Mouse (Mus musculus) MEL-GATA-1-ER (cell line): ENCODE measurements around the gene Nav2.

Experiments
- DNase-seq: peaks from one replicate; pipeline ENCODE4 v3.0.0-alpha.2; 2012; ENCODE audit warnings: low read depth; ENCODE audit errors: extremely low read depth

Nav2 gene

DNA sequence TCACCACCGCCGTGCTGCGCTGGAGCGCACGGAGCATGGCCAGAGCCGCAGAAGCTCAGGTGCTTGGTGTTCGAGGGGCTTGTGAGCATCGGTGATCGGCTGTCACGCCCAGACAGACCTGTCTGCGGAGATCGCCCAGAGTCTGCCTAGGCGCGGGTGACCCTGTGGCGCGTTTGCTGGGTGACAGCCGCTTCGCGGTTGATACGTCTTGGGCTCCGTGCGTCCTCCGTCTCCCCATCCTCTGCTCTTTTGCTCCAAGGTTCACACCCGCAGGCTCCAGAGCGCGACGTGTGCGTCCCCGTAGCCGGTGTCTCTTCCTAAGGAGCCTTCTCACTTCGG, 337.7 kb downstream of the Nav2 start:
- no peak for DNase-seq

DNA sequence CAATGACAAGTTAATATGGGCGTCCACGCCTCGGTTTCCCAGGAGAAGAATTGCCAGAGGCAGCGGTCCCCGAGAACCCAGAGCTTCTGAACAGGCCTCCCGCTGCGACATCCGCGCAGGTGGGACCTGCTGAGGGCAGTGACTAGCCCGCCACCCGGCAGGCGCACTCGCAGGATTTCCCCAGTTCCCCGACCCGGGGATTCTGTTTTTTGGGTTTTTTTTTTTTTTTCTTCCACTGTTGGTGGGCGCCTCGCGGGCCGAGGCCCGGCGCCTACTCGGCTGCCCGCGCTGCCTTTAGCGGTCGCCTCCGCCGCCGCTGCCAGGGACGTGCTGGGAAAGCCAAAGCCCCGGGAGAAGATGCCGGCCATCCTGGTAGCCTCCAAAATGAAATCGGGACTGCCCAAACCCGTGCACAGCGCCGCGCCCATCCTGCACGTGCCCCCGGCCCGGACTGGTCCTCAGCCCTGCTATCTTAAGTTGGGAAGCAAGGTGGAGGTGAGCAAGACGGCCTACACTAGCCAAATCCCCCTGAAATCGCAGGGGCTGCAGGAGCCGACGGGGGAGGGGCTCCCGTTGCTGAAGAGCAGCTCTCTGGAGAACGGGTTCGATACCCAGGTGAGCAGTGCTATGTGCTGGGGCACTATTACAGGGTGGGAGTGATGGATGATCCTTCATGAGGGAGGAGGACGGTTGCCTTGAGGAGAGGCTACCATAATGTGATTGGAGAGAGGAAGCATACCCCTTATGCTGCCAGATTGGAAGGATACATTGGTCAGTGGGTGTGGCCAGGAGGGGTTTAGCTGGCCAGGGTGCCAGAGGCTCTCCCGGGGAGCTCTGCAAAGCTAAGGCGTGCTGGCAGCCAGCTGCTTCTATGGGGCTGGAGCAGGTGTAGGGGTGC, 338.3 kb downstream of the Nav2 start:
- no peak for DNase-seq

DNA sequence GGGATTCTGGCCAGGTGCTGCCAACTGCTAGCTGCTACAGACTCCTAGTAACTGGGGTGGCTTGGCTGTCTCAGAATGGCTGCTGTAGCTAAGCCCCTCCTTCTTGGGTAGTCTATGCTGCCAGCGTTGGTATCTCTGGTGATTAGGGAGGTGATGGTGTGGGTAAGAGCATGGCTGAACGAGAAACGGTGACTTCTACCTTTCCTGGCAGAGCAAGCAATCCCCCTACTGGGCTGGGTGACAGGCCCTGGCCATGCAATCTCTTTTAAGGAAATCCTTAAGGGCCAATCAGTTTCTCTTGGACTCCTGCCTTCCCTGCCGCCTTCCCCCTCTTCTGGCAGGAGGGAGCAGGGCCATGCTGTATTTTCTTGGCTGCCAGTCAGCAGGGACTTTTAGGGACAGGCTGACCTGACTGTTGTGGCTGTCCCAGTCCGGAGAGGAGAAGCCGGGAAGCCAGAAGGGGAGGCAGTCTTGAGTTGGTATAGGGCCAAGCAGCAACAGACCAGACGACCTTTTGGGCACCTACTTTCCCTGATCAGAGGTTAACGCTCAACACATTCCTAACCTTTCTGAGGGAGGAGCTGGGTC, 339.3 kb downstream of the Nav2 start:
- DNase-seq = no peak

DNA sequence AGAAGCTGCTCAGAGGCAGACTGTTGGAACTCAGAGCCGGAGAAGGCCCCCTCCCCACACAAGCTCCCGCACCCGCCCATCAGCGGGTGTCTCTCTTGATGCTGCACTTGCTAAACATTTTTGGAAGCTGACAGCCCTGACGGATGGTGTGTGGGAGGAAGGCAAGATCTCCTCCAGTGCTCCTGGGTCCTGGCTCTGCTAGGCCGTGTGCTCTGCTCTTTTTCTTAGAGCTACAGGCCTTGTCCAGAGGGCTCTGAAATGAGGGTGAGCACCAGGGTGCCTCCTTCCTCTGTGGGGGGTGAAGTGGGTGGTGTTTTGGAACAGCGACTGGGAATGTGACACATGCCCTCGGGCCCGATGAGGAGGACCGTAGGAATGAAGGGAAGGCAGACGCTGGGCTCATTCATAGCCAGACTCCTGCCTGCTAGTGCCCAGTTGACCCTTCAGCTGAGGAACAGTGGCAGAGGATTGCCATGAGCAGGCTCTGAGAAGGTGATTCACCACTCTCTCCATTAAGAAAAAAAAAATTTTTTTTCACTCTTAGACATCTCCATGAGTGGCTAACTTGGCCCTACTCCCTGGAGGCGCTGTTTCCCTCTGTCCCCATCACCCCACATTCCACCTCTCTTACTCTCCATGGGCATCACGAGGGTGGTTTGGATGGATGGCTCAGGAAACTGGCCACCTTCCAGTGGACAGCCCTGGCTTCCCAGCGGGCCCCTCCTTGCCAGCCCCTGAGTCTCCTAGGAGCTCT, 340.0 kb downstream of the Nav2 start:
- no peak for DNase-seq

DNA sequence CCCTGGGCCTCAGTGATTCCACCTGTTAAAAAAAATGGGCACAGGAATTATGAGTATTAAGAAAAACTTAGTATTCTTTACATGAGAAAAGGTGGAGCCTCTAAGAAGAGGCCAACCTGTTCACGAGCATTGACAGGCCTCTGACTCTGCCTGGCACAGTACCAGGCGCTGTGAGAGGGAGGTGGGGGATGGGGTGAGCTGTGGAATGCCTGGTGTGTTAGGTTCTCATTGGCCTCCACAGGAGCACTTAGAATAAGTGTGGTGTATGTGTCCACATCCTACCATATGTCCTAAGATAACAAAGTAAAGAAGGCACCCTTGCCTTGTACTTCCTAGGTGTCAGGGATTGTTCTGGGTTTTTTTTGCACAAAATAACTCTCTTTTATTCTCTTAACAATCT, 340.9 kb downstream of the Nav2 start:
- no peak for DNase-seq

DNA sequence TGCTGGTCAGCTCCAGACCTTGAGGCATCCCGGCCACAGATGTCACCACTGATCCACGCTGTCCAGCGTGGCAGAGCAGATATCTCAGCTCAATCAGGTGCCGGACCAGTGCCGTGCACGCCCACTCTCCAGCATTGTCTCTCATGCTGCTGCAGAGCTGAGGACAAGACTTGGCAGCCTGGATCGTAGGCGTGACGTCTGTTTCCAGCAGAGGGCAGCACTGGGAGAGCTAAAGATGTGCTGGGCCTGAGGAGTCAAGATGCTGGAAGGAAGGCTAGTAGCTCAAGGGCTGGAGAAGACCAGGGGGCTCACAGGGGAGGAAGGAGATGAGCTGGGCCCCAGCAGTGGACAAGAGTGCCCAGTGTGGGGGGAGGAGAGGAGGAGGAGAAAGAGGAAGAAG, 341.5 kb downstream of the Nav2 start:
- DNase-seq = no peak

DNA sequence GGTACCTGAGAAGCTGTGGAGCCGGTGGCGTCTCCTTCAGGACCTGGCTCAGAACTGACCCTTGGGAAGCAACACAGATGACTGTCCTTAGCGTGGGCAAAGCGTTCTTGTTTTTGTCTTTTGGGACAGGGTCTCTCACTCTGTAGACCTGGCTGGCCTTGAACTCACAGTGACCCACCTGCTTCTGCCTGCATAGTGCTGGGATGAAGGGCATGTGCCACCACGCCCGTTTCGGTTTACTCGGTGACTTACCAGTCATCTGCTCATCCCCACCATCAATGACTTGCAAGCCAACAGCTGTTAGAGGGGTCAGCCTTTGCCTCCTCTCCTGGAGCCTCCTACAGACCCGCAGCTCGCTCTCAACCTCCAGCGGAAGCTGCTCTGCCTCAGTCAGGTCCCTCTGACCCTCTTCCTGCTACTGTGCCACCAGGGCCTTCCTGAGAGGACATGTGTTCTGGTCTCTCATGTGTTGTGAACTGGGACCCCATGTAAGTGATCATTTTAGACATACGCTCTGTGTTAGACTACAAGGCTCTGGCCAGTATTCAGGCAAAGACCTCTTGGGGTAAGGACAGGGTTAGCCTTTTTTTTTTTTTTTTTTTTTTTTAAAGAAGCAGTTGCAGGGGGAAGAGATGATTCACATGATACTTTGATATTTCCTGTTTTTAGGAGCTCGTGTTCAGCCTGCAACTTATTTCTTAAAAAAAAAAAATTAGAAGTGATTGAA, 342.2 kb downstream of the Nav2 start:
- DNase-seq = no peak

DNA sequence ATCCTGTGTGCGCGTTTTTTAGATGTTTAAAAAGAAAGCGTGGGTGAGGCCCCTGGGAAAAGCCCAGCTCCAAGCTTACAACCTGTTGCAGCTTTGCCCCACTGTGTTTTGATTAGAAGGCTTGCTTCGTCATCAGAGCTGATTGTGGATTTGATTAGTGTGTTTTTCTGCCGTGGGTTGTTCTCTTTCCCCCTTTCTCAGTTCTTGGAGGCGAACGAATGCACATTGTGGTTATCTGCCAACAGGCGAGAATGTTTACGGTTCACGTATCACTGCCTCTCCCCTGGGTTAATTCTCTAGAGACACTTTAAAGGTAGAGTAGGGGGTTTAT, 342.8 kb downstream of the Nav2 start:
- no peak for DNase-seq

DNA sequence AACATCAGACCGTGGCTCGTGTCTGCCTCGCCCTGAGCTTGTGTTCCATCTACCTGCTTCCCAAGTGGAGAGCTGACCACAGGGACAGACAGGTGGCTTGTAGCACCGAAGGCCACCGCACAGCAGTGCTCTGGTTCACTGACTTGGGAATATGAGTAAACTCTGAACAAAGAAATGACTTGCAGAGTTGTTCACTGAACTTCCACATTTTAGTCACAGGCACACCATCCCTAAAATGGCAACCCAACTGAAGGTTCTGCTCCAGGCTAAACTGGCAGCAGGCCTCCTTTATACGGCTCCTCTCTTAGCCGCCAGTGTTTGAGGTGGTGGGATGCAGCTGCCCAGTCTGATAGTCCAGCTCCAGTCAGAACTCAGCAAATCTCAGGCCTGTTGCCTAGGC, 343.9 kb downstream of the Nav2 start:
- no peak for DNase-seq

DNA sequence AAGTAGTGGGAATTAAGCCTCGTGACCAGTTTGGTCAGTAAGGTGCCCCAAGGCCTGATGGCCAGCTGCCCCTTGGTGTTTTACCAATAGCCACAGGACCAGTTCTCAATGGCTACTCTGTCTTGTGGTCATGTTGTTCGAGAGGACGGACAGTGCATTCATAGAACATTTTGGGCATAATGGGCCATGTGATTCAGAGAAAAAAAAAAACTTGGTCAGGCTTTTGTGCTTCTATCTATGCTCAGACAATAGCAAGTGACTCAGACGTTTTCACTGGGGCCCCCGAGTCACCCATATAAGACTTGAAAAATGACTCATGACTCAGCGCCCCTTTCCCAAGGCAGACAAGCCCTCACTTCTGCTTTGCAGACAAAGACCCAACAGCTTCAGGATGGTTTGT, 344.4 kb downstream of the Nav2 start:
- peak; percentile 74 for DNase-seq

DNA sequence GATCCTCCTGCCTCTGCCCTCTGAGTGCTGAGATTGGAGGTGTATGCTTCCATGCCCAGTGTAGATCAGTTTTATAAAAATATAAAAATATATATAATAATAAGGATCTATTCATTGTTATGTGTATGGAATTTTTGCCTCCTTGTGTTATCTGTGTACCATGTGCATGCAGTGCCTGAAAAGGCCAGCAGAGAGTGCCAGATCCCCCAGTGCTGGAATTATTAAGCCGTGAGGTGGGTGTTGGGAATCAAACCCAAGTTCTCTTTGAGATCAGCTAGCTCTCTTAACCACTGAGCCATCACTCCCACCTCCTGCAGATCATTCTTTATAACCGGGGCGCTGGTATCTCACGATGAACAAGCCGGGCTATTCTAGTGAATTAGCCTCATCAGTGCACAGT, 346.5 kb downstream of the Nav2 start:
- DNase-seq = no peak

DNA sequence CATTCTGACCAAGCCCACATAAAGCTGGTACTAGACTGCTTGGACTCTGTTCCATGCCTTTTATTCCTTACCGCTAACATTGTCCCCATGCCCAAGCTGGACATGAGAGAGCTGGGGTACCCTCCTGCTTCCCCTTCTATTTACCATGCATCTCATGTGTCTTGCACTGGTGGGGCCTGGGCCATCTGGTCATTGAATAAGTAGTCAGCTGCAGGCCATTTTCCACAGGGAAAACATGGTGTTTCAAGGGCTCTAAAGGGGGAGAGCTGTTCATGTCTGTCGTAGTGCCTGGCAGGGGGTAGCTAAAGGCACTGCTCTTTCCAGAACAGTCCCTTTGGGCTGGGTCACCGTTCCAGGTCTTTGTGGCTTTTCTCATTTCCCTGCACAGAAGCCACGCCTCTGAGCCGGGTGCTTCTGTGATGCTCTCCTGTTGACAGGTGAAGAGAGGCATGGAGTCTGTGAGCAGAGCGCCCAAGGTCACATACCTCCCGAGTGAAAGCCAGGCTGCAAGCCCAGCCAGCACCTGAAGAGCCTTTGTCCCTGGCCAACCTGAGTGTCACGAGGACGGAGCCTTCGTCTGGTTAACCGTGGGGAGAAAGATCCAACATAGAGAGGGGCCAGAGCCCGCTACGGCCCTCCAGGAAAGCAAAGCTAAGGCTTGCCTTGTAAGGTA, 348.9 kb downstream of the Nav2 start:
- DNase-seq = no peak

DNA sequence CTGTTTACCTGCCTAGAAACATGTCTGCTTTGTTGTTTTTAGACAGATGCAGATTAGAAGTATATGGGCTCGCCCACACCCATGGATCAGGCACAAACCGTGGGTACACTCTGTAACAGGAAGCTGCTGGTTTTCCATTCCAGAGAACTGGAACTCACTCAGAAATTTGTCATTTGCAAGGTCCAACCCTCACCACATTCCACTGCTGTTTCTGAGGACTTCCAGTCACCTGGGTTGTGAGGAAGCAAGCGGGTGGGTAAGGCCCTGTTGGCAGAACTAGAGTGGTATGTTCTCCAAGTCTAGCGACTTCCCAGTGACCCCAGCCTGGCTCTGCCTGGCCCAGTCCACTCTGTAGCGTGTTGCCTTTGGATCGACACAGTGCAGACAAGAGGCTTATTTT, 349.6 kb downstream of the Nav2 start:
- DNase-seq = no peak

DNA sequence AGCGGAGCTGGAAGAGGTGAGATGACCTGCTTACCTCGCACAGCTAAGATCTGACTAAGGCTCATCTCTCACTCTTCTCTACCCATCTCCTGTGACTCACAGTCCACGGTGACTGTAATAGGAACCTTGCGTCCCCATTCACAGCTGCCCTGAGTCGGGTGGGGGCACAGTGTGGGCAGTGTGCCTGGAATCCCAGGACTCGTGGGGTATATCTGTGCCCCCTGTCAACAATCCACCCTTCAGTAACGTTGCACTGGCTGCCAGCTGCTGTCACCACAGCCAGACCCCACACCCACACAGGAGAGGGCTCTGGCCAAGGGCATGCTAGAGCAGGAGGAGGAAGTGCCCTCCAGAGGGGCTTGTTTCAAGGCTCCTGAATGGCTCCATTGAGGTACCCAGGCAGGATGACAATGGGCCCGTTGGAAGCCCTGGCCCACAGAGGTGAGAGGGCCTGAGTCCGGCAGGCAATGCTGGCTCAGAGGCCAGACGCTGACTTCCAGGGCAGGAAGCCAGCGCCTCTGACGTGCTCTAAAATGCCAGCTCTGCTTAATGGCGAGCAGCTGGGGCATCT, 353.5 kb downstream of the Nav2 start:
- DNase-seq = no peak

DNA sequence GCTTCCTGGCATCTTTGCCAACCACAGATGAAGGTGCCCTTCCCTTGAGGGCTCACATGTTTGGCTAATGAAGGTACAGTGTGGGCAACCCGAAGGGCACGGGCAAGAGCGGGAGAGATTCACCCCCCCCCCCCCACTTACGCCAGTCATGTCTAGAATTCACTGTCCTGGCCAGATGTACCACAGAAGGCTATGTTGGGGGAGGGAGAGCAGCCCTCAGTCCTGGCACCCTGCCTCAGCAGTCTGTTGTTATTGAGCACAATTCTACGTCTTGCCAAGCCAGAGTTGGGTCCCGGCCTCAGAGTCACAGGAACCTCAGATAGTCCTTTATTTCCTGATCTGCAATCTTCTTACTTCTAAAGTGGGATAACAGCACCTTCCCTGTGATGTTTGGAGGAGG, 357.9 kb downstream of the Nav2 start:
- no peak for DNase-seq

DNA sequence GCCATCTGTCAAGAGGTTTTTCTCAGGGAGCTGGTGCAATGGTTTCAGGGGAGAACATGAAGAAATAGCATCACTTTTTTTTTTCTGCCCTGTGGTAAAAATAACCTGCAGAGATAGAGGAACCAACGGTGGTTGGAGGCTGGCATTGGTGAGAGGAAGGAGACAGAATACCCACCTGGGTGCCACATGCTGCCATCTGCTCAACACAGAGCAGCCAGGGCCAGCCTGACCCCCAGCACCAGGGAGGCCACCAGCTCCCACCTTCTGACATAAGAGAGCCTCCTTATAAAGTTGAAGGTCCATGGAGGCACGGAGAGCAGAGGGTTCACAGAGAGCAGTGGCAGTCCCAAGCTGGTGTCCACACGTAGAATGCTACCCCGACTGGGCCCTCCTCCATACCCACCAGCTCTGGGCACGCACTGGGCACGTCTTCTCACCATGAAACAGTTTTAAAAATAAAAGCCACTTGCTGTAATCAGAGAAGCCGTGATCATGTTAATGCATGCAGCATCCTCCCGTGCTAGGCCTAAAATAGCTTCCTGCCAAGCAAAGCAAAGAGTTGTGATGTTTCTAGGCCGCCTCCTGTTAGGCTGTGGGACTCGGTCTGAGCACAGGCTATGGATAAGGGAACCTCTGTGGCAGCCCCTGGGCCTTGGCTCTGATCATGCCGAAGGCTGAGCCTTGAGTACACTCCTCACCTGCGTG, 359.3 kb downstream of the Nav2 start:
- DNase-seq = no peak

DNA sequence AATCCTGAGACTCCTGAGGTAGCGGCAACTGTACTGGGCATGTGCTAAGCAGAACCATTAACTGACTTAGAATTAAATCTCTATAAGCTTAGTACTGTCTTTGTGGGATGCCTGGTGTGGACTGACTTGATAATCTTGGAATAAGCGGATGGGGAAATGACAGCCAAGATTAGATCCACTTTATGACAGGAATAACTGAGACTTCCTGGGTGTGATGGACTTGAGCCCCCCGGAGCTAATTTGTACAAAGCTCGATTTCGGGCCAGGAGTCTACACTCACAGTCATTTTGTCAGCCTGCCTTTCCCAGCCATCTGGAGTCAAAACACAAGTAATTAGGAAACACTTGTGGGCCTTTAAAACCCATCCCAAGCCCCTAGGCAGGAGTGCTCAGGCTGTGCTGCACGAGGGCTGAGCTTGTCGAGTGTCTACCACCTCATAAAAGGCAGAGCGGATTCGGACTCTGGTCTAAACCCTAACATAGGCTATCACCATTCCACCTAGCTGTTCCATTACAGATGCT, 359.9 kb downstream of the Nav2 start:
- DNase-seq = no peak

DNA sequence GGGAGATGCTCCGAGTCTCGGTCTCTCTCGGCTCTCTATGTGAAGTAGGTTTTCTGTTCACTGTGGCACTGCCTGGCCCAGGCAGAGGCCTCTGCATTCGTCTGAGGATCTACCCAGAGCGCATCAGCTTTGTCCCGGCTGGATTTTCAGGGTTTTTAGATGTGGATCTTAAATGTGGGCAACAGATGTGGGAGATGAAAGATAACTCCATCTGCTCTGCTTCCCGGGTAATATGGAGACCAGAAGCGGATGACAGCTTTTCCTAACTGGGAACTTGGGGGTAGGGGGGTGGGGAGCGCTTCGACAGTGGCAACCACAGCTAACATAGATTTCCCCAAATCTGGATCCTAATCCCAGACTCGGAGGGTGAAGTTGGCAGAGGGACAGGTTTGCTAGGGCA, 362.3 kb downstream of the Nav2 start:
- DNase-seq = no peak

DNA sequence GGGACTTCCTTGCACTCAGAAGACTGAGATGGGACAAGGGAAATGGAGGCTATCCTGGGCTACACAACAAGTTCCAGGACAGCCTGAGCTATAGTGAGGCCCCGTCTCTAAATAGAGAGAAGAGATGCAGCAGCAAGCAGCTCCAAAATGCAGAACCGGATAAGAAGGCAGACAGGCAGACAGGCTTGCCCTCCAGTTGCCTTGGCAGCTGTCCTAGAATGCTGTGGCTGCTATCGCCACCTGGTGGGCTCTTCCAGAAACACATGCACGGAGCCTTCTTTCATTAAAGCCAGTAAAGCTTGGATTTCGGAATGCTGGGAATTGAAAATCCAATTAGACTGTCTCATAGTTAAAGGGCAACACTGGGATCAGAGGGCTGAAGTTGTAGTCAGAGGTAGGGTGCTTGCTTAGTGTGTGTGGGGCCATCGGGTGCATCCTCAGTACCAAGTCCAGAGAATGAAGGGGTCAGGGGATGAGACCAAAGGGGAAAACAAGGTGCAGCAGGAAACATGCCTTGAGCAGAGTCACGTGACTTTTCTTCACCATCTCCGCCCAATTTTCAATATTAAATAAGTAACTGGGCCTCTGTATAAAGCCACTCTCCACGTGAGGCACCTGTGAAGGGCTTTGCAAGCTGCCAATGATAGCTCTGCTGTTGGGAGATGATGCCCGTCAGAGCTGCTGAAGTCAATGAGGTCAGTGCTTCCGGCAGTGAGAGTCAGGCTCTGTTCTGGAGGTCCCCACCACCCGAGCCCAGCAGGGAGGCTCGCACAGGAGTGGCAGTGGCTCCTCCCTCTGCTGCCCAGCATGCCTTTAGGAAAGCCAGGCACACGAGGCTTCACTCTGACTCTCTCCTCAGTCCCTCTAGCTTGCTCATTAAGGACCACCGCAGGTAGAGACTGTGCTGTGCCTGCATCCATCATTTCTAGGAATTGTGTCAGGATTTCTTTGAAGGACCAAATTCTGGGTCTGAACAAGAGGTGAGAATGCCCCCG, 364.2 kb downstream of the Nav2 start:
- DNase-seq = no peak
